Mouse (Mus musculus) erythroid progenitor cell, adult 5-6 weeks (primary cell): ENCODE results near the gene Mical1. TPM values are rescaled to one million over a fixed set of nuclear protein-coding genes. Genes with fewer than 3 reads are reported as not detected.
"Not testable (repeated sequence)": the region's sequence is repeated elsewhere in the genome, so short reads cannot be mapped to it uniquely, and the experiment has no call there.

Source experiments
- ATAC-seq: replicated peaks from 2 replicates; pipeline ENCODE4 v1.8.0; 2016; ENCODE audit warnings: moderate number of reproducible peaks, mild to moderate bottlenecking, moderate TSS enrichment, inconsistent platforms; ENCODE audit not compliant: poor library complexity, low FRiP score, severe bottlenecking
- total RNA-seq, 2 experiments: library from RNA; stranded (forward) in 1 of 2; stranded (reverse) in 1 of 2; fragments of 150-400 nt in 1 of 2; fragments of 186-747, 209-891 nt in 1 of 2; gene quantifications; 2 replicates each; pipeline versions ENCODE4 v1.2.3 to v1.2.4; 2015 to 2017; ENCODE audit warnings: low replicate concordance in 2 of 2

Gene Mical1
- total RNA-seq, 2 experiments from 2014 or later = 0.76 to 19.7 TPM

DNA sequence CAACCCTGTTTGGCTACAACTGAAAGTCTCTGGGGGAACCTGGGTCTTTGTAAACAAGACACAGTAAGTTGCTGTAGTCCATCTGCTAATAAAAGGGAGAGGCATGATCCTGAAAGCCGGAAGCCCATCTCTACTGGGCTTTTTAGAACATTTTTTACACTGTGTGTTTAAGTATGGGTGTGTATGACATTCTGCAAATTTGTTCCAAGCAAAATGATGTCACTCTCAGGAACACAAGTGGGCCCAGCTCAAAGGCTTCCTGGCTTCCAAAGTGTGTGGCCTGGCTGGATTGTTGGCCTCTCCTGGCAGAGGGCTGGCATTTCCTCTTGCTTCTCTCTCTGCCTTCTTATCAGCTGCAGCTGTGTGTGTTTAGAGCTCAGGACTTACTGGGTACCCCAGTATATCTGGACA lies 1.1 kb upstream of the Mical1 start:
- ATAC-seq = no peak

DNA sequence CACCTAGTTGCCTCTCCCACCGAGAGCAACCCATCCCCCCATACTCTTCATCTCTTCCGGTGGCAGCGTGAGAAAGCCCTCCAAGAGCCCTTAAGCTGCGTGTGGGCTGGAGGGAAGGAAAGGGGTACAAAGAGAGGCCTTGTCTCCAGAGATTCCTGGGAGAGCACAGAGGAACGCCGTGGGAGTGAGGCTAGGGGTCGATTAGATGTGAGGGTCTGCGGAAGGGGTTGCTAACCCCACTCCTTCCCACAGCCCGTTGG lies 834 bp downstream of the Mical1 start:
- no peak for ATAC-seq

GRCm38 (mm10) chr10:41477278-41478181 lies 1.4 kb downstream of the Mical1 start:
- ATAC-seq = no peak

DNA sequence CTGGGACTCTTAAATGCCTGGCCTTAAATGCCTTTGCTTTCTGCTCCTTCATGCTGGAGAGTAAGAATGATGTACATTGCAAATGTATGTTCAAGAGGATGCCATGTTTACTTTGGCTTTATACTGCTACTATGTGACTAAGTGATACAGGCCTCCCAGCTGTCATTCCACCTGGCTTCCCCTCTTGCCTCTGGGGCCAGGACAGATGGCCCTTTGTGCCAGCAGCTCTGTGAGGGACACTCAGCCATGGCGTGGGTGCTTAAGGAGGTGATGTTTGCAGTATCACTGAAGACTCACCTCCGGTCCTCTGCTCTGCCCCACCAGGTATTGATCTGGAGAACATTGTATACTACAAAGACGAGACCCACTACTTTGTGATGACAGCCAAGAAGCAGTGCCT lies 3.8 kb downstream of the Mical1 start:
- no peak for ATAC-seq

DNA sequence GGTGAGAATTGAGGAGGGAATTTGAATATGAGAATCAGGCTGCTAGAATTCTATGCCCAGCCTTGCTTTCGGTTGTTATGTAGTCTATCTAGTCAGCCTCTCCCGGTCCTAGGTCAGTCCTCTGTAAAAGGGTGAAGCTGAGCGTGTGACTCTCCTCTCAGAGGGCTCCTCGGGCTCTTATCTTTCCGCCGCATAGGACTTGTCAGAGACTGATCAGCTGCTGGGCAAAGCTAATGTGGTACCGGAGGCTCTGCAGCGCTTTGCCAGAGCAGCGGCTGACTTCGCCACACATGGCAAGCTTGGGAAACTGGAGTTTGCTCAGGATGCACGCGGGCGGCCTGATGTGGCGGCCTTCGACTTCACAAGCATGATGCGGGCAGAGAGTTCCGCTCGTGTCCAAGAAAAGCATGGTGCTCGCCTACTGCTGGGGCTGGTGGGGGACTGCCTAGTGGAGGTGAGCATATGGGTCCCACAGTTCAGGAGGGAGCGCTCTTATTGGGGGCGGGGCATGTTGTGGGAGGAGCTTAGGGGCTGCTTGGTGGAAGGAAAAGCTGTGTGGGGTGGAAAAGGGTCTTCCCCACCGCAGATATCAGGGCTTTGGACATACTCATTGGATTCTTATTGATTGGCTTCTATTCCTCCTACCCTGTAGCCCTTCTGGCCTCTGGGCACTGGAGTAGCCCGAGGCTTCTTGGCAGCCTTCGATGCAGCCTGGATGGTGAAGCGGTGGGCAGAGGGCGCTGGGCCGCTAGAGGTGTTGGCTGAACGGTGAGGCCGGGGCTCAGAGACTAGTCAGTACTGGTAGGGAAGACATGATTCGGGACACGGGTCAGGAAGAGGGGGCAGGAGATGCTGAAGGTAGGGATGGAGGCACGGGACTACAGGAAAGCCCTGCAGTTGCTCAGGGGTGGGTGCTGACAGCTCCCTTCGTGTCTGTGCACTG lies 5.1 kb downstream of the Mical1 start:
- no peak for ATAC-seq

DNA sequence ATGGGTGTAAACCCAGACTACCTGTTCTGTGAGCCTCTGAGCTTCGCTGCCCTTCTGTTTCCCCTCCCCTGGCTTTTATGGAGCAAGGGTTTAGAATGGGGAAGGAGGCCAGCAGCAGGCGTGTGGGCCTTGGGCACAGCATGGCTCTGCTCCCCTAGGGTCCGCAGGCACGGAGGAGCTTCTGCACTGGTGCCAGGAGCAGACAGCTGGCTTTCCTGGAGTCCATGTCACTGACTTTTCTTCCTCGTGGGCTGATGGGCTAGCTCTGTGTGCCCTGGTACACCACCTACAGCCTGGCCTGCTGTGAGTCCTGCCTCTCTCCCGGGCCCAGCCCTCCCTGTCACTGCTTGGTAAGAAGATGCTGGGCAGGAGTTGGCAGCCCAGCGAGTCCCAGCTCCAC lies 6.3 kb downstream of the Mical1 start:
- no peak for ATAC-seq

DNA sequence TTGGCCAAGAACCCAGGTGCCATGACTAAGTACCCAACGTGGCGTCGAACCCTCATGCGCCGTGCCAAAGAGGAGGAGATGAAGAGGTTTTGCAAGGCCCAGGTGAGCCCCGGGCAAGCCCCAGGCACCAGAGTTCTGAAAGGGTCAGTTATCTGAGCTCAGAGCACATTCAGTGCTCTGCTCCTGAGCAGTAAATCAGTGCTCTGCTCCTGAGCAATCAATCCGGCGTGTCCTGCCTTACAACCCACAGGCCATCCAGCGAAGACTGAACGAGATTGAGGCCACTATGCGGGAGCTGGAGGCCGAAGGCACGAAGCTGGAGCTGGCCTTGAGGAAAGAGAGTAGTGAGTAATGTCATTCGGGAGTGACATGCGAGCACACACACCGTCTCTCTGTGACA lies 9.7 kb downstream of the Mical1 start:
- ATAC-seq = no peak

- no peak for ATAC-seq
Observed at GRCm38 (mm10) chr10:41486506-41487170, 10.5 kb downstream of the Mical1 start.

GRCm38 (mm10) chr10:41488877-41489276 lies 12.8 kb downstream of the Mical1 start:
- ATAC-seq = no peak

GRCm38 (mm10) chr10:41489294-41489693 lies 13.2 kb downstream of the Mical1 start:
- no peak for ATAC-seq

DNA sequence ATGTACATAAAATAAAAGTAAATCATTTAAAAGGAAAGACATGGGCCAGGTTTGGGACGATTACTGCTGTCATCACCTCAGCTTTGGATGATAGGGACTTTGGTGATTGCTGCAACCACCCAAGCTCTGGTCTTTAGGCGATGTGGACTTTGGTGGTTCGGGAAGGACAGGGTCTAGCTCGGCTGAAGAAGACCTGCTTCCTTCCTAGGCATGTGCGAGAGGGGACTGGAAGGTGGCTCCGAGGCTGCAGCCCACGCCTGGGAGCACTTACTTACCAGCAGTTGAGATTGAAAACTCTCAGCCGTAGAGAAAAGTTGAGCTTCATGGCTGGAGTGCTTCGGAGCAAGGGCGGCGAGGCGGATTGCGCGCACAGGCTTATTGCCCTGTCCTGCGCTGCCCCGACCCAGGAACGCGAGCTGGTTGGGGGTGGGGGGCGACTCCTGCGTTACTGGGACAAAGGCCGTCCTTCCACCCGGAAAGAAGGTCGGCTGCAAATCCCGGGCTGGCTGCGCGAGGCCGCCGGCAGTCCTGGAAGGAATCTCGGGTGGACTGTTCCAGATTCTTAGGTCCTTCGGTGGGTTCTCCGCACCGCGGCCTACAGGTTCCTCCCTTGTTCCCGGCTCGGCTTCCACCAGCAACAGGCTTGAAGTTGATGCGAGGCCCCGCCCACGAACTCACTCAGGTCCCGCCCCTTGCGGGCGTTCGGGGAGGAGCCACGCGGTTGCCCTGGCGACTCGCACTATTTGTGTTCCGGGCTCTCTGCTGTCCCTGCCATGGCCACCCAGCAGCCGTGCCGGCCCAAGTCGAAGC lies 13.8 kb downstream of the Mical1 start, which contains the start of the genes Smpd2 and Ppil6:
Gene Smpd2 (minus strand): TSS at position 662 of the 810 bp plus-strand sequence.
Gene Ppil6 (plus strand): TSS at position 732 of the 810 bp plus-strand sequence.
- peak; percentile 82 for ATAC-seq

DNA sequence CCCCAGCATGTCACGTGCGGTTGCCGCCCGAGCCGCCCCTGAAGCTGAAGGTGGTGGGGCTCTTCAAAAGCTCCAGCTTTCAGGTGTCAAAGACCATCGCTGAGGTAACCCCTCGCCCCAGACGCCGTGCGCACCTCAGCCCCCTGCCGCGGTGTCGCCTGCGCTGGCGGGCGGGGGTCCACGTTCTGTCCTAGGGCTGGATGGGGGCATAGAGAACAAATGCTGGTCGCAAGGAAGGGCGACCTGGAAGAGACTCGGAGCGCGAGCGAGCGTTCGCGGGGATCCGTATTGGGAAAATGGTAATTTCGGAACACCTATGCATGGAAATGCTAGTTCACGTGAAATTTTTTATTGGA lies 14.4 kb downstream of the Mical1 start:
- no peak for ATAC-seq

- ATAC-seq = no peak
Observed at GRCm38 (mm10) chr10:41491111-41491510, 15.0 kb downstream of the Mical1 start.

DNA sequence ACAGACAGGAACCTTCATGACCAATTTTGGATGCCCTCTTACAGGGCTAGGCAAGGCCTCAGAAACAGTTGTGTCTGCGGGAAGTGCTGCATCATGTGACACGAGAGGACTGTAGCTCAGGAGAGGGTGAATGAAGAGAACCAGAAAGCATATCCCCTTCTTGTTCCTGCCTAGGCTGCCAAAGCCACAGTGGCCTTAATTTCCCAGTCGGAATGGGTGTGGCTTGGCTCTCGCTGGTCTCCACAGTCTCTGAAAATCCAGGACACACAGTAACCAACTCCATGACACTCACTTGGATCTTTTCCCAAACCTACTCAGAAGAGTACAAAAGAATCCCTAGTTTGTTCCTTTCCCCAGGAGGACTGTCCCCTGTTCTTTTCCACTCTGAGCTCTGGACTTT lies 24.8 kb downstream of the Mical1 start:
- no peak for ATAC-seq

- ATAC-seq = no peak
Observed at GRCm38 (mm10) chr10:41504996-41505395, 28.9 kb downstream of the Mical1 start.

- not testable (repeated sequence) for ATAC-seq
Observed at GRCm38 (mm10) chr10:41505446-41505845, 29.3 kb downstream of the Mical1 start.

GRCm38 (mm10) chr10:41509160-41509559 lies 33.0 kb downstream of the Mical1 start:
- no peak for ATAC-seq

DNA sequence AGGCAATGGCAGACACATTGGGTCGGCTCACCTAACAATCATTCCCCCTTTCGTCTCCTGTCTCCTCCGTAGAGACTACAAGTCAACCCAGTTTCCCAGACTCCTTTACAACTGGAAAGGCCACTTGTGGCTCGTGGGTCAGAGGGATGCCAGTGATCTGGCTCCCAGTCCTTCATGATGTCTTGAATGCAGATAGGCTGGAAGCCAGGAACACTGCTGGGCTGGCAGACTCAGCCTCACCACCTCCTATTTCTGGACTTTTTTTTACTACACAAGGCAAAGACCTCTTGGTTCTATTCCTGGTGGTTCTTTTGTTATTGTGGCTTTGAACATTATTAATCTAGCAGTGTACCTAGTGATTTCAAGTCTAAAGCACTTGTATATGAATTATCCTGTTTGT lies 38.2 kb downstream of the Mical1 start:
- ATAC-seq = no peak

DNA sequence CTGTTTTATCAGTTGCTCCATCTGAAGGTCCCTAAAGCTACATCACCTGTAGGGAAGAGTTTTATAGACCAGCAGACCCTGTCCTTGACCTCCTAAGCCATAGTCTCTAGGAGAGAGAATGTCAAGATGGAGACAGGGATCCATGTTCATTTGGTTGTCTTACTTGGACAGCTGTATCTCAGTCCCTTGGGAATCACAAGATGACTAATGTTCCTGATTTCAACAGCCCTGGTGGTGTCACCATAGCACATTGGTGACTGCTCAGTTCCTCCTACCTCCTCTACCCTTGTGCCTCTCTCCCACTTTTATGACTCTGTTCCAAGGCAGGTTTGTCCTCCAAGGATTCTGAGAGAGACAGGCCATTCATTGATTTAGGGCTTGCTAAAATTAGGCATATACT lies 38.8 kb downstream of the Mical1 start:
- no peak for ATAC-seq
